Mouse (Mus musculus) forebrain, embryonic 12.5 days (tissue): ENCODE data around the gene Itih5. TPM values are rescaled to one million over a fixed set of nuclear protein-coding genes. Genes with fewer than 3 reads are reported as not detected.

Source experiments
- ATAC-seq: fragments of 200-750 bp; cut with Nextera tagmentation; 2 replicates; pipeline ENCODE4 v1.8.0; 2017; ENCODE audit warnings: moderate TSS enrichment; ENCODE audit not compliant: low FRiP score
- H3K27ac ChIP-seq: fragments of 300-500 bp; sonication (generic); 2 replicates; pipeline ENCODE4 v1.5.1; 2016; ENCODE audit warnings: mild to moderate bottlenecking
- H3K27me3 ChIP-seq: fragments of 300-500 bp; sonication (generic); 2 replicates; pipeline ENCODE4 v1.6.1; 2016; ENCODE audit warnings: mild to moderate bottlenecking
- H3K36me3 ChIP-seq: fragments of 300-500 bp; sonication (generic); replicated peaks from 2 replicates; pipeline ENCODE4 v1.6.1; 2016; ENCODE audit warnings: mild to moderate bottlenecking
- H3K4me1 ChIP-seq: fragments of 300-500 bp; sonication (generic); 2 replicates; pipeline ENCODE4 v1.6.1; 2016
- H3K4me2 ChIP-seq: fragments of 300-500 bp; sonication (generic); 2 replicates; pipeline ENCODE4 v1.6.1; 2016; ENCODE audit warnings: mild to moderate bottlenecking, moderate library complexity
- H3K4me3 ChIP-seq: fragments of 300-500 bp; sonication (generic); replicated peaks from 2 replicates; pipeline ENCODE4 v1.5.1; 2016; ENCODE audit warnings: mild to moderate bottlenecking
- H3K9ac ChIP-seq: fragments of 300-500 bp; sonication (generic); 2 replicates; pipeline ENCODE4 v1.6.1; 2016; ENCODE audit warnings: mild to moderate bottlenecking
- H3K9me3 ChIP-seq: fragments of 300-500 bp; sonication (generic); 2 replicates; pipeline ENCODE4 v1.6.1; 2016
- WGBS: fragments of 180-500 bp; shearing (Covaris S2); methylation state at CpG from one replicate; pipeline ENCODE4 v1.1.7; 2016; 5-methylcytosine and 5-hydroxymethylcytosine counted together
- polyA plus RNA-seq: library from polyadenylated mRNA; unstranded; fragments of >200 nt; fragmentation: Nextera tagmentation; extraction: Ambion mirVana; gene quantifications from 2 replicates; pipeline ENCODE4 v1.2.1, GENCODE M21; 2016

Gene Itih5
- polyA plus RNA-seq, 1 experiment from 2014 or later: 3.4 TPM

DNA sequence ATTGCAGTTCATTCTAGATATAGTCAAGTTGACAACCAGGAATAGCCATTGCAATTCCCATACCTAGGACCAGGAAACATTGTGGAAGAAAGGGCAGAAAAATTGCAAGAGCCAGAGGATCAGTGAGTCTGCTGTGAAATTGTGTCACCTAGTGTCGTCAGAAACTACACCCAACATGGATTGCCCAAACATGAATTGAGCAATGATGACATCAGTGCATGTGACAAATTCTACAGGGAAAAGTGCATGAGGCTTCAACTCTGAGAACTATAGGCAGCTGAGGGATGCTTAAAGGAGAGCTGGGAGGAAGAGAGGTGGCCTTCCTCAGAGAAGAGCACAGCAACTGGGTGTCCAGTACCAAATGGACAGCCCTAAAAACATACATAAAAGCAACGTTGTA, 16.1 kb upstream of the Itih5 start:
- H3K4me3 ChIP-seq: no peak overlapping the region
- ATAC-seq: no peak
- H3K9ac ChIP-seq: no peak overlapping the region
- no peaks in the 10 kb centered on the region for H3K4me1 ChIP-seq
- no peak overlapping the region for H3K4me2 ChIP-seq
- H3K27me3 ChIP-seq: peaks cover 14% of the 10 kb centered on the region; the same call in 1 of the 2 replicates
- no peaks in the 10 kb centered on the region for H3K36me3 ChIP-seq
- 79% methylated on average over 2 of the region's 2 CpGs for WGBS
- H3K9me3 ChIP-seq: no peaks in the 10 kb centered on the region
- no peak overlapping the region for H3K27ac ChIP-seq

DNA sequence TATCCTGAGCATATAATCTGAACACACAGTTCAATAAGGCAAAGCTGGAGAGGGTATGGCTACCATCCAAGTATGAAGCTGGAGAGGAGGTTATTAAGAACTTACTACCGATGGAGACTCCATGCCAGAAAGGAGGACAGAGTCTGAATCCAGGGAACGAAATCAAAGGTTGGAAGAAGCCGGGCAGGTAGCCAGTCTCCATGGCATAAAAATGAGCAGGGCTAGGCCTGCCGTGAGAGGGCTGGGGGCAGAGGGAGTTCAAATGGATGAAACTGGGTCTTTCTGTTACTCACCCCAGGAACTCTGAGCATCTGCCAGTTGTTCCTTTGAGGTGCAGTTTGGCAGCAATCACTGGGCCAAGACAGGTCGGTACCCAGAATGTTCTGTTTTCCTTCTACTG, 12.9 kb upstream of the Itih5 start:
- no peak overlapping the region for H3K27ac ChIP-seq
- ATAC-seq: no peak
- H3K4me2 ChIP-seq: no peak overlapping the region
- no peaks in the 10 kb centered on the region for H3K36me3 ChIP-seq
- H3K9ac ChIP-seq: no peak overlapping the region
- 81% methylated on average over 5 of the region's 5 CpGs for WGBS
- H3K4me1 ChIP-seq: no peaks in the 10 kb centered on the region
- H3K4me3 ChIP-seq: no peak overlapping the region
- H3K27me3 ChIP-seq: peaks cover 14% of the 10 kb centered on the region; the same call in 1 of the 2 replicates
- H3K9me3 ChIP-seq: no peaks in the 10 kb centered on the region

DNA sequence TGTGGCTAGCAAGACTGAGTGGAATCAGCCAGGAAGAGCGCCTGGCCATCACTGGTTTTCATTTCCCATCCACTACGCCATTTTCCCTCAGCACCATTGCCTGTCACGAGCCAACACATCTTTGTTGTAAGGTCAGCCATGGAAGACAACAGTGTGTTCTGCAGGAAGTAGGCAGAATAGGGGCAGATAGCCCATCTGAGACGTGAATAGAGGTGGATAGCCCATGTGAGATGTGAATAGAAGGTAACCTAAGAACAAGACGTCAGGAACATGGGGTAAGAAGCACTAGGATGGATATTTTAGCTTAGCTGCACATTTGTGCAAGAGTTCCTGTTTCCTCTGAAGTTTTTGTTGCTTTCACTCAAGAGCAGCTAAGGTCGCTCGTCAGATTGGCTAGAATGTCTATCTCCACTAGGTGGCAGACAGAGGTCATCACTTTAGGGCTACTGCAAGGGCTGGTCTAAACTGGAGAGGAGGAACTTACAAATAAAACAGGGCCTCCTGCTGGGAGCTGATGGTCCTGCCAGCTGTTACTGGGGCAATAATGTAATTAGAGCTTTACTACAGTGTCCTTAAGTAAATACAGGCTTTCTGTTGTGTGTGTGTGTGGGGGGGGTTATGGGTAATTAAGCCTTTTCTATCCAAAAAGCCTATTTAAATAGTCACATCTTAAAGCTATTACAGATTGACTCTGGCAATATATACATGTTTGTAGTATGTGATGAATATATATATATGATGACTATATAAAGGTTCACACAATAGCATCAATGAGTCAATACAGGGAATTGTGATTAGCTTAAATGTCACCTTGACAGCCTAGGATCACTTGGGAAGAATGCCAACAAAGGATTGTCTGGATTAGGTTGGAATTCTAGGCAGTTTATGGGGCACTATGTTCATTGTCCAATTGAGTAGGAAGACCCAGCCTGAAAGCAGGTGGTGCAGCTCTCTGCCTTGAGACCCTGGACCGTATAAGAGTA, 10.6 kb upstream of the Itih5 start:
- 39% methylated on average over 8 of the region's 8 CpGs for WGBS
- no peak overlapping the region for H3K9ac ChIP-seq
- H3K4me1 ChIP-seq: no peaks in the 10 kb centered on the region
- no peaks in the 10 kb centered on the region for H3K36me3 ChIP-seq
- H3K4me2 ChIP-seq: no peak overlapping the region
- H3K27ac ChIP-seq: no peak overlapping the region
- H3K27me3 ChIP-seq: peaks cover 14% of the 10 kb centered on the region; the same call in 1 of the 2 replicates
- no peak overlapping the region for H3K4me3 ChIP-seq
- ATAC-seq: peak; percentile 81
- no peaks in the 10 kb centered on the region for H3K9me3 ChIP-seq

DNA sequence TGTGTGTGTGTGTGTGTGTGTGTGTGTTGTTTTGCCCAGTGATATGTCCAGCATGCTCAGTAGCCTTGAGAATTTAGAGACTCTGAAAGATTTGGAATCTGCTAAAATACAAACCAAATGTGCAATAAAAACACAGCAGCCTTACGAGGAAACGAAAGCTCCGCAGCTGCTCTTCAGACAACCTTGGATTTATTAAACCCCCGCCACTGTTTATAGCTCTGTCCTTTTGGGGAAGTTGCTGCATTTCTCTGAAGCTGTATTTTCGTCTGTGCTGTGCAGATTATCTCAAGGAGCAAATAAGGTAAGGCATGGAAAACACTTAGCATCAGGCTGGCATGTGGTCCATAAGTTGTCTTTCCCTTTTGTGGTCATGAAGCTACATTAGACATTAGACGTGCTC, 7.9 kb upstream of the Itih5 start:
- 84% methylated on average over 6 of the region's 6 CpGs for WGBS
- no peaks in the 10 kb centered on the region for H3K4me1 ChIP-seq
- H3K27ac ChIP-seq: no peak overlapping the region
- no peaks in the 10 kb centered on the region for H3K9me3 ChIP-seq
- H3K4me3 ChIP-seq: no peak overlapping the region
- H3K36me3 ChIP-seq: no peaks in the 10 kb centered on the region
- peaks cover 9% of the 10 kb centered on the region; the same call in 1 of the 2 replicates for H3K27me3 ChIP-seq
- no peak overlapping the region for H3K9ac ChIP-seq
- ATAC-seq: no peak
- no peak overlapping the region for H3K4me2 ChIP-seq

DNA sequence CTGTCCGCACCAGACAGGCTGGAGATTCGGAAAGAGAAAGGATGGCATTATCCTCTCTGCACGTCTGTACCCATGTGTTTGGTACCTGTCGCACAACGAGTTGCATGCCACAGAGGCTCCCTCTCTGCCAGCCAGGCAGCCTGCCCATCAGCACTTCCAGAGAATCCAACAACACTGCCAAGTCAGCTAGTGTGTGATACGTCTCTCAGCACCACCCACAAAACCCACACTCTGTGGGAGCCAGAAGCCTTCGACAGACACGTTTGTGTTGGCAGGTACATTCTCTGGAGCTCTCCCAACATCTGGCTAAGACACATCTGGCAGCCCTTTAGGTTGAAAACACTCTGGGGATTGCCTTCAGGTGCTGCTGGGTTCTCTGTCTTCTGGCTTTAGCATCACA, 6.2 kb upstream of the Itih5 start:
- H3K4me2 ChIP-seq: no peak overlapping the region
- no peak for ATAC-seq
- no peaks in the 10 kb centered on the region for H3K27me3 ChIP-seq
- no peak overlapping the region for H3K4me3 ChIP-seq
- no peak overlapping the region for H3K27ac ChIP-seq
- no peaks in the 10 kb centered on the region for H3K36me3 ChIP-seq
- H3K4me1 ChIP-seq: no peaks in the 10 kb centered on the region
- no peaks in the 10 kb centered on the region for H3K9me3 ChIP-seq
- H3K9ac ChIP-seq: no peak overlapping the region
- WGBS: 83% methylated on average over 8 of the region's 8 CpGs

DNA sequence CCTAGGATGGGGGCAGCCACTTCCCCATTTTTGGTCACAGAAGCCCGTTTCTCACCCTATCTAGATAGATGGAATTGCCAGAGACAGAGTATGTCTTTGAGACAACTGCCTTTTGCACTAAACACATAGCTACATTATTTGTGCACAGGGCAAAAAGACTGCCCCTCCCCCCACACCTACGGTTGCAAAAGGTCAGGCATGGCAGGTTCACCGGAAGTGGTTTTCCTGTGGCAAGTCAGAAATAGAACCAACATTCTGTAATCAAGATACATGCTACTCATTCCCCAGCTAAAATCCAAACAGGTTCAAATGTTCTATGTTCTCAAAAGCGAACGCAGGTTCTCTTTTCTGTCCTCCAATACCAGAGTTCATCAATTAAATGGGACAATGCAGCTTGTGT, 781 bp upstream of the Itih5 start:
- H3K4me1 ChIP-seq: peaks cover 14% of the 10 kb centered on the region
- 91% methylated on average over 5 of the region's 5 CpGs for WGBS
- ATAC-seq: no peak
- H3K36me3 ChIP-seq: no peaks in the 10 kb centered on the region
- no peak overlapping the region for H3K27ac ChIP-seq
- H3K27me3 ChIP-seq: no peaks in the 10 kb centered on the region
- no peak overlapping the region for H3K4me2 ChIP-seq
- no peak overlapping the region for H3K9ac ChIP-seq
- no peaks in the 10 kb centered on the region for H3K9me3 ChIP-seq
- no peak overlapping the region for H3K4me3 ChIP-seq

DNA sequence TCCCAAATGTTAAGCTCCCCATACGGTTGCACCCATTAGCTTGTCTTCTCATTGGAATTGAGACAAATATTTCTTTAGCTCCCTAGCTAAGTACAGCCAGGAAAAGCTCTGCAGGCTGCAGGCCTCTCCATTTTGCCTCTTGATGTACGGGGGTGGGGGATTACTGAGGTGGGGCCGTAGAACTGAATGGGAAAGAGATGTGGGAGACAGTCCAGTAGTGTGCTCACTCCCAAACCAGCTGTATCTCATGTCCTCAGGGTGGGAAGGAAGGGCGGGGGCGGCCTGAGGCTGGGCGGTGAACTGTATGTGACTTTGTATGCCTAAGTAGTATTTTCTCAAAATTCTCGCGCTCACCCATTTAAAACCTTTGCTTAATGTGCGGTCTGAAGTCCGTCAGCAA, 3.8 kb downstream of the Itih5 start:
- H3K27ac ChIP-seq: no peak overlapping the region
- no peak for ATAC-seq
- H3K4me2 ChIP-seq: no peak overlapping the region
- no peak overlapping the region for H3K4me3 ChIP-seq
- H3K9me3 ChIP-seq: no peaks in the 10 kb centered on the region
- no peaks in the 10 kb centered on the region for H3K27me3 ChIP-seq
- 85% methylated on average over 10 of the region's 10 CpGs for WGBS
- H3K36me3 ChIP-seq: no peaks in the 10 kb centered on the region
- H3K9ac ChIP-seq: no peak overlapping the region
- peaks cover 14% of the 10 kb centered on the region for H3K4me1 ChIP-seq

DNA sequence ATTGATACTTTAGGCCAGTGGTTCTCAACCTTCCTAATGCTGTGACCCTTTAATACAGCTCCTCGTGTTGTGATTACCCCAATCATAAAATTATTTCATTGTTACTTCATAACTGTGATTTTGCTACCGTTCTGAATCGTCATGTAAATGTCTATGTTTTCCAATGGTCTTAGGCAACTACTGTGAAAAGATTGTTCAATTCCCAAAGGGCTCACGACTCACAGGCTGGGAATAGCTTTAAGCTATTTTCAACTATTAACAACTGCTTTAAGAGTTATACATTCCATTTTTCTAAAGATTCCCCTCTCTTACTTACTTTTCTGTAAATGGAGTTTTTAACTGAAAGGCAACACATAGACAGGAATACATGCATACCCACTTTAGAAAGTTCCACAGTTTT, 8.6 kb downstream of the Itih5 start:
- Histone ChIP-seq H3K4me1 (no peaks in the 10 kb centered on the region), H3K9me3 (no peaks in the 10 kb centered on the region), H3K36me3 (no peaks in the 10 kb centered on the region), H3K9ac (no peak overlapping the region), H3K27me3 (no peaks in the 10 kb centered on the region), H3K4me2 (no peak overlapping the region), H3K4me3 (no peak overlapping the region), H3K27ac (no peak overlapping the region)
- WGBS: 94% methylated on average over 4 of the region's 4 CpGs
- ATAC-seq: no peak

DNA sequence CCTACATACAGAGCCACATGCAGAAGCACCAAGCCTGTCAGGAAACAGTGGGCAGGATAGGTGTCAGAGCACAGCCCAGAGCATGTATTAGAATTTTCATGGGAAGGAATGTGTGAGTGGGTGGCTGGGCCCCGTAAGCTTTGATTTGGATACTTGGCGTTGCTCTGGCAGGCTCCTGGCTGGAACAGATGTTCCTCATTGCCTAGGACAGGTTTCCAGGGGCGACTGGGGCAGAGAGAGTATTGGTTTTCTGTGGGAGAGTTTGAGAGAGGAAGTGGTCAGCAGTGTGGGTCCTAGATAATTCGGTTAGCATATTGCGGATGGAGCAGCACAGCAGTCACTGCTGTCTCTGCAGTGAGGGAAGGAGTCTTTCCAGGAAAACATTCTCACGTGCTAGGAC, 13.3 kb downstream of the Itih5 start:
- Histone ChIP-seq H3K9ac (no peak overlapping the region), H3K9me3 (no peaks in the 10 kb centered on the region), H3K27me3 (no peaks in the 10 kb centered on the region), H3K27ac (no peak overlapping the region), H3K4me2 (no peak overlapping the region), H3K36me3 (no peaks in the 10 kb centered on the region), H3K4me3 (no peak overlapping the region), H3K4me1 (no peaks in the 10 kb centered on the region)
- no peak for ATAC-seq
- 83% methylated on average over 6 of the region's 6 CpGs for WGBS

DNA sequence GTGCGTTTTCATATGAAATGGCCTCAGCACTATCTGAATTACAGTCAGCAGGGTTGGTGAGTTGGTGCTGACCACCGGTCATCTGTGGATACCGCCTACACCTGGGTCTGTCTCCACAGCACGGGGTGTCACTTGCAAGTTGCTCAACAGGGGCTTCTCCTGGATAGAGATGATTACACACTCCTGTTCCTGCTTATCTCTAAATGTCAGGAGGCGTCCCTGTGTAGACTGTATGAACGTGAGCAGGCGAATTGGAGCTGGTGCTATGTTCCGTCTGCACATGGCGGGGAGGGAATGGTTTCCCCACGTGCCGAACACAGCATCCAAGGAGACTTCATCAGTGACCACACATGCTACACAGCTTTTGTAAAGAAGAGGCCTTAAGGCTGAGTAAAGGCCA, 13.9 kb downstream of the Itih5 start:
- 88% methylated on average over 11 of the region's 11 CpGs for WGBS
- no peak overlapping the region for H3K4me3 ChIP-seq
- H3K9me3 ChIP-seq: no peaks in the 10 kb centered on the region
- H3K9ac ChIP-seq: no peak overlapping the region
- no peaks in the 10 kb centered on the region for H3K4me1 ChIP-seq
- no peak overlapping the region for H3K4me2 ChIP-seq
- no peaks in the 10 kb centered on the region for H3K36me3 ChIP-seq
- no peaks in the 10 kb centered on the region for H3K27me3 ChIP-seq
- H3K27ac ChIP-seq: no peak overlapping the region
- ATAC-seq: no peak

DNA sequence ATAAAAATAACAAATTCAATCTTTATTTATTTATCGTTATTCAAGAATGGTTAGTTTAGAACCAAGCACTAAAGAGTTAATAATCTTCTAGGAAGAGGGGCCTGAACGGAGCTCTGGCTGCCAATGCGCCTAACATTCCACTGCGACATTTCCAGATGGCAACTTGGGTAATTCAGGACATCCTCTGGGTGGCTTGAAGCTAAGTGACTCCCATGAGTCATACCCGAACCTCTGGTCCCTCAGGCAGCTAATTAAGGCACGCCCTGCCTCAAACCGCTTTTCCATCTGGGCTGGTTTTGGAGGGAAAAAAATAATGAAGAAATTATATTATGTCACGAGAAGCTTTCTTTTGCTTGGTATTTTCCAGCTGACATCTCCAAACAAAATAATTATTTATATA, 14.6 kb downstream of the Itih5 start:
- Histone ChIP-seq H3K4me3 (no peak overlapping the region), H3K9ac (no peak overlapping the region), H3K4me2 (no peak overlapping the region), H3K27ac (no peak overlapping the region), H3K4me1 (no peaks in the 10 kb centered on the region), H3K9me3 (no peaks in the 10 kb centered on the region), H3K27me3 (no peaks in the 10 kb centered on the region), H3K36me3 (no peaks in the 10 kb centered on the region)
- ATAC-seq: no peak
- WGBS: 72% methylated on average over 8 of the region's 8 CpGs

DNA sequence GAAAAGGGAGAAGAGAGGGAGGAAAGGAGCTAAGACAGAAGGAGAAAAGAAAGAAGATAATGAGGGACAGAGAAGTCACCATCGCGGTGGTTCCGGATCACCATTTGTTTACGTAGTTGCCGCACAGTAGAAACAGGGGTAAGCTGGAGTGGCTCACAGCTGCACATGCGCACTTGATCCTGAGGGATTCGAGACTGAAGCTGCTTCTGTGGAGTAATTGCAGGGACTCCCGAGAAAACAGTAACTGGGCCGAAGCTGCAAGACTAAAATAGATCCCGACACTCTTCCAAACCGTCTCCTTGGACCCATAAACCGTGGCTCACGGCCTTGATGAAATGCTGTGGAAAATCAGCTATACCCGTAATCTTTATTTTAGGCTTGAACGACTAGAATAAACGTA, 16.6 kb downstream of the Itih5 start:
- H3K27ac ChIP-seq: no peak overlapping the region
- 95% methylated on average over 16 of the region's 16 CpGs for WGBS
- no peaks in the 10 kb centered on the region for H3K4me1 ChIP-seq
- H3K36me3 ChIP-seq: no peaks in the 10 kb centered on the region
- H3K9me3 ChIP-seq: no peaks in the 10 kb centered on the region
- no peak overlapping the region for H3K4me3 ChIP-seq
- no peaks in the 10 kb centered on the region for H3K27me3 ChIP-seq
- no peak overlapping the region for H3K9ac ChIP-seq
- H3K4me2 ChIP-seq: no peak overlapping the region
- ATAC-seq: no peak

DNA sequence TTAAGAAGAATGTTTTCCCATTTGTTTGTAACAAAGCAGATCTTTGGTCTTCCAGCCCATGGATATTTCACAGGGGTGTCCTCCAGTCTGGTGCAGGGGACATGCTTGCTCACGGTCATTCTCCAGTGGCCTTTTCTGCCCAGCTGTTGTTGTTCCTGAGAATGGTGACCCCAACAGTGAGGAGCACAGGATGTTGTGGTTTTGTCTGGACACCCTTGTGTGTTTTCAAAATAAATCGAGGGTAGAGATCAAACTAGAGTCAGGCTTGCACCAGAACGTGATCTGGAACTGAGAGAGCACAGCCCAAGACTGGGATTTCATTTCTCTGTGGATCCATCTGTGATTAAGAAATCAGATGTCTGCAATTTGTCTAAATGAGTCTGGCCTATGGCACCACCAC, 40.2 kb downstream of the Itih5 start:
- Histone ChIP-seq H3K36me3 (no peaks in the 10 kb centered on the region), H3K4me1 (no peaks in the 10 kb centered on the region), H3K4me3 (no peak overlapping the region), H3K27ac (no peak overlapping the region), H3K9me3 (no peaks in the 10 kb centered on the region), H3K9ac (no peak overlapping the region), H3K27me3 (no peaks in the 10 kb centered on the region), H3K4me2 (no peak overlapping the region)
- no peak for ATAC-seq
- WGBS: 78% methylated on average over 3 of the region's 3 CpGs
